Mouse (Mus musculus) bone marrow macrophage, adult 2 months (primary cell): ENCODE data around the gene Spata32. TPM values are rescaled to one million over a fixed set of nuclear protein-coding genes. Genes with fewer than 3 reads are reported as not detected.

Source experiments
- H3K27ac ChIP-seq: 2 replicates; pipeline ENCODE4 v1.5.1; 2012; ENCODE audit warnings: low read depth, low read length; ENCODE audit not compliant: insufficient read depth
- H3K4me1 ChIP-seq: 2 replicates; pipeline ENCODE4 v1.6.1; 2012; ENCODE audit warnings: low read length; ENCODE audit not compliant: control insufficient read depth, insufficient read depth
- H3K4me3 ChIP-seq: 2 replicates; pipeline ENCODE4 v1.5.1; 2012; ENCODE audit warnings: mild to moderate bottlenecking, low read length, moderate library complexity; ENCODE audit not compliant: insufficient read depth
- CTCF ChIP-seq: IDR thresholded peaks from 2 replicates; pipeline ENCODE4 v1.5.1; 2012; ENCODE audit warnings: low read depth, mild to moderate bottlenecking, low read length, moderate library complexity
- POLR2A ChIP-seq: IDR thresholded peaks from 2 replicates; pipeline ENCODE4 v1.6.1; 2012; ENCODE audit warnings: mild to moderate bottlenecking, low read depth, low read length, borderline replicate concordance
- polyA plus RNA-seq: library from polyadenylated mRNA; stranded (reverse); fragments of >200 nt; gene quantifications from 2 replicates; pipeline ENCODE4 v1.2.4, GENCODE M21; 2012; ENCODE audit not compliant: missing spikeins, insufficient read depth, insufficient read length

Spata32 gene
- polyA plus RNA-seq, 1 experiment, result not detected

- TF ChIP-seq CTCF, result no peak
- no peak for TF ChIP-seq POLR2A
- peaks cover 3% of the 10 kb centered on the region; the same call in 1 of the 2 replicates for H3K4me1 ChIP-seq
- H3K4me3 ChIP-seq, result no peak overlapping the region
- H3K27ac ChIP-seq, result no peak overlapping the region
Measured at GRCm38 (mm10) chr11:103195656-103196055, 22.6 kb downstream of the Spata32 start.

- Histone ChIP-seq H3K4me3 (no peak overlapping the region), H3K27ac (no peak overlapping the region), H3K4me1 (peaks cover 3% of the 10 kb centered on the region; the same call in 1 of the 2 replicates)
- no peak for TF ChIP-seq POLR2A
- TF ChIP-seq CTCF, result no peak
Measured at GRCm38 (mm10) chr11:103195236-103195635, 23.0 kb downstream of the Spata32 start.

GRCm38 (mm10) chr11:103193825-103194168, 24.4 kb downstream of the Spata32 start:
- Histone ChIP-seq H3K4me3 (no peak overlapping the region), H3K27ac (no peak overlapping the region), H3K4me1 (peaks cover 3% of the 10 kb centered on the region; the same call in 1 of the 2 replicates)
- no peak for TF ChIP-seq POLR2A
- no peak for TF ChIP-seq CTCF

GRCm38 (mm10) chr11:103192956-103193824, 25.0 kb downstream of the Spata32 start:
- no peak for TF ChIP-seq POLR2A
- no peak for TF ChIP-seq CTCF
- no peak overlapping the region for H3K27ac ChIP-seq

GRCm38 (mm10) chr11:103192230-103192955, 25.8 kb downstream of the Spata32 start:
- peaks cover 3% of the 10 kb centered on the region; the same call in 1 of the 2 replicates for H3K4me1 ChIP-seq
- TF ChIP-seq POLR2A, result no peak
- no peak for TF ChIP-seq CTCF
- no peak overlapping the region for H3K27ac ChIP-seq
- H3K4me3 ChIP-seq, result no peak overlapping the region

More at GRCm38 (mm10) chr11:103192956-103193824, 25.0 kb downstream of the Spata32 start:
- H3K4me3 ChIP-seq, result no peak overlapping the region
- peaks cover 3% of the 10 kb centered on the region; the same call in 1 of the 2 replicates for H3K4me1 ChIP-seq

- Histone ChIP-seq H3K27ac (no peak overlapping the region), H3K4me1 (no peaks in the 10 kb centered on the region), H3K4me3 (no peak overlapping the region)
- TF ChIP-seq CTCF (no peak), POLR2A (no peak)
Measured at GRCm38 (mm10) chr11:103184891-103185290, 33.3 kb downstream of the Spata32 start.

- TF ChIP-seq CTCF (no peak), POLR2A (no peak)
- peaks cover 16% of the 10 kb centered on the region for H3K4me1 ChIP-seq
- H3K4me3 ChIP-seq, result no peak overlapping the region
- no peak overlapping the region for H3K27ac ChIP-seq
Measured at GRCm38 (mm10) chr11:103181911-103182310, 36.3 kb downstream of the Spata32 start.

- peaks cover 22% of the 10 kb centered on the region for H3K4me1 ChIP-seq
Measured at GRCm38 (mm10) chr11:103181349-103181748, 36.9 kb downstream of the Spata32 start.

GRCm38 (mm10) chr11:103180426-103180825, 37.8 kb downstream of the Spata32 start:
- no peak overlapping the region for H3K27ac ChIP-seq
- H3K4me1 ChIP-seq, result peaks cover 30% of the 10 kb centered on the region
- TF ChIP-seq CTCF (no peak), POLR2A (no peak)
- no peak overlapping the region for H3K4me3 ChIP-seq

More at GRCm38 (mm10) chr11:103181349-103181748, 36.9 kb downstream of the Spata32 start:
- TF ChIP-seq POLR2A, result no peak
- no peak for TF ChIP-seq CTCF
- Histone ChIP-seq H3K27ac (no peak overlapping the region), H3K4me3 (no peak overlapping the region)
